Mouse (Mus musculus) neural tube, embryonic 11.5 days (tissue): ENCODE results near the gene Myo18a. TPM values are rescaled to one million over a fixed set of nuclear protein-coding genes. Genes with fewer than 3 reads are reported as not detected.

ENCODE experiments used
- polyA plus RNA-seq: library from polyadenylated mRNA; unstranded; fragments of >200 nt; fragmentation: Nextera tagmentation; extraction: Ambion mirVana; gene quantifications from 2 replicates; pipeline ENCODE4 v1.2.1, GENCODE M21; 2014

Myo18a gene
- polyA plus RNA-seq, 1 experiment from 2014 or later, result 31.3 TPM

Other genes with a start within 250 kb of the Myo18a start
- 2.8 and 4.0 TPM in 2 replicates for gene Abhd15, start 248.1 kb upstream of the Myo18a start, polyA plus RNA-seq
- gene Trp53i13, start 247.3 kb upstream of the Myo18a start, polyA plus RNA-seq, result 27.8 and 31.9 TPM in 2 replicates
- gene Gm10392, start 244.0 kb upstream of the Myo18a start, polyA plus RNA-seq, result not detected in 2 replicates
- 18.4 and 18.6 TPM in 2 replicates for gene Taok1, start 155.4 kb upstream of the Myo18a start, polyA plus RNA-seq
- gene Nufip2, start 77.1 kb upstream of the Myo18a start, polyA plus RNA-seq, result 3.8 and 4.0 TPM in 2 replicates
- 2.8 and 3.6 TPM in 2 replicates for gene Cryba1, start 38.0 kb upstream of the Myo18a start, polyA plus RNA-seq
- 0.68 and 0.93 TPM in 2 replicates for gene Gm10277, start 24.5 kb downstream of the Myo18a start, polyA plus RNA-seq
- 2.6 and 4.0 TPM in 2 replicates for gene Pipox, start 130.8 kb downstream of the Myo18a start, polyA plus RNA-seq
- 12.4 and 13.8 TPM in 2 replicates for gene Sez6, start 167.6 kb downstream of the Myo18a start, polyA plus RNA-seq
- 17.8 and 19.6 TPM in 2 replicates for gene Phf12, start 219.5 kb downstream of the Myo18a start, polyA plus RNA-seq